In genomic region chr15:100718572-100718971, GRCm38 (mm10) we compare ENCODE assay signal across 13 mouse cellular contexts. TPM values are rescaled to one million over a fixed set of nuclear protein-coding genes. Genes with fewer than 3 reads are reported as not detected.
DNase-seq lines count a peak whose midpoint lies in the region; TF ChIP-seq lines count a peak whose summit lies in the region.
"Had no signal": no experiment of that assay in that cellular context is flagged by ENCODE, and none has a peak within 500 bp of the region (broad histone marks: within the 10 kb centered on the region; RNA-seq: fewer than 3 reads in every experiment).

No protein-coding gene starts in this region.

- WGBS in kidney, adult 2 months, result 84% methylated on average over 11 of the region's 11 CpGs
- 89% methylated on average over 11 of the region's 11 CpGs for WGBS in spleen, adult 2 months

- TF ChIP-seq CTCF in kidney, adult 2 months (conservative IDR thresholded peaks at IDR 0.05; ENCODE audit: insufficient read depth, insufficient read length, low read depth, low read length), result peak; percentile 32; the same call in 1 of the 2 replicates
- TF ChIP-seq CTCF in spleen, adult 2 months (IDR thresholded peaks at IDR 0.05; ENCODE audit: extremely low read depth, insufficient read depth, insufficient read length, insufficient replicate concordance), result peak; percentile 43; the same call in 1 of the 2 replicates

- H3K4me3 ChIP-seq in kidney, adult 2 months (ENCODE audit: insufficient read depth, low read depth, low read length), result no peak overlapping the region
- no peak overlapping the region for H3K4me3 ChIP-seq in spleen, adult 2 months (ENCODE audit: extremely low read depth, insufficient read depth, insufficient read length)
- H3K4me3 ChIP-seq: limb, embryonic 13.5 days had no signal

- DNase-seq in kidney, adult 2 months, result no peak
- DNase-seq in kidney, postnatal 10 days, result no peak
- no peak for DNase-seq in spleen, adult 2 months (ENCODE audit: low read depth in 1 of 2, low spot score in 2 of 2)
- DNase-seq in spleen, postnatal 4 days (ENCODE audit: low spot score in 2 of 2), result no peak
- DNase-seq in ES-CJ7 (ENCODE audit: low read depth, low spot score), result peak; percentile 39
- DNase-seq in naive thymus-derived CD4-positive, alpha-beta T cell, adult 2 months (ENCODE audit: low read depth), result peak; percentile 66
- no peak for DNase-seq in retina, postnatal 1 day
- DNase-seq in kidney, adult 18-20 months, result no peak
- DNase-seq: adrenal gland, adult 8-10 months; cerebellum, adult 11 months; heart, adult 18-20 months; kidney, adult 9 months had no signal

- H3K4me1 ChIP-seq in kidney, adult 2 months (ENCODE audit: control insufficient read depth, insufficient read depth, low read length), result no peaks in the 10 kb centered on the region
- peaks cover 10% of the 10 kb centered on the region; the same call in 1 of the 2 replicates for H3K4me1 ChIP-seq in spleen, adult 2 months (ENCODE audit: control insufficient read depth, insufficient read depth, insufficient read length)
- H3K4me1 ChIP-seq: limb, embryonic 13.5 days had no signal

- H3K36me3 ChIP-seq in kidney, adult 2 months (ENCODE audit: control insufficient read depth, insufficient read depth, low read length), result no peaks in the 10 kb centered on the region
- H3K36me3 ChIP-seq in spleen, adult 2 months (ENCODE audit: control insufficient read depth, insufficient read depth, low read length), result peaks cover 14% of the 10 kb centered on the region
- H3K36me3 ChIP-seq: limb, embryonic 13.5 days had no signal

- TF ChIP-seq POLR2A in kidney, adult 2 months (IDR thresholded peaks at IDR 0.05; ENCODE audit: low read depth, low read length), result no peak
- no peak for TF ChIP-seq POLR2A in spleen, adult 2 months (IDR thresholded peaks at IDR 0.05; ENCODE audit: low read depth, low read length)

- H3K27me3 ChIP-seq in kidney, adult 2 months (replicated peaks; ENCODE audit: control insufficient read depth, insufficient read depth, low read length), result no peaks in the 10 kb centered on the region
- H3K27me3 ChIP-seq in spleen, adult 2 months (ENCODE audit: control insufficient read depth, insufficient read depth, low read length), result no peaks in the 10 kb centered on the region

- no peak overlapping the region for H3K27ac ChIP-seq in kidney, adult 2 months (ENCODE audit: insufficient read depth, low read depth, low read length)
- H3K27ac ChIP-seq in spleen, adult 2 months (ENCODE audit: insufficient read depth, low read length), result no peak overlapping the region
- H3K27ac ChIP-seq: limb, embryonic 13.5 days had no signal

RNA-seq across cellular contexts. Expression of gene Galnt6, which starts 10.6 kb away (rescaled TPM):
- polyA plus RNA-seq in kidney, adult 2 months (2012; rRNA removed), result 0.24 and 1.2 TPM in 2 replicates
- polyA plus RNA-seq in spleen, adult 2 months (2012; rRNA removed), result 13.9 and 16.1 TPM in 2 replicates

RNA-seq across cellular contexts. Expression of gene Cela1, which starts 30.9 kb away (rescaled TPM):
- 418 and 456 TPM in 2 replicates for polyA plus RNA-seq in kidney, adult 2 months (2012; rRNA removed)
- 5,688 and 5,726 TPM in 2 replicates for polyA plus RNA-seq in spleen, adult 2 months (2012; rRNA removed)

RNA-seq across cellular contexts. Expression of gene Slc4a8, which starts 43.0 kb away (rescaled TPM):
- polyA plus RNA-seq in kidney, adult 2 months (2012; rRNA removed), result 5.9 TPM in 2 replicates
- polyA plus RNA-seq in spleen, adult 2 months (2012; rRNA removed), result 11.0 and 13.9 TPM in 2 replicates

RNA-seq across cellular contexts. Expression of gene Bin2, which starts 49.2 kb away (rescaled TPM):
- 1.7 and 4.7 TPM in 2 replicates for polyA plus RNA-seq in kidney, adult 2 months (2012; rRNA removed)
- 101 TPM in 2 replicates for polyA plus RNA-seq in spleen, adult 2 months (2012; rRNA removed)

Comparison
In these comparisons a context has a peak if more than half of its experiments do, and no peak if none do; other contexts are left out.
1. DNase-seq: peak in ES-CJ7 (single experiment) and naive thymus-derived CD4-positive, alpha-beta T cell, adult 2 months (single experiment); none in kidney, adult 2 months (single experiment), kidney, postnatal 10 days (single experiment), spleen, adult 2 months (0 of 2), spleen, postnatal 4 days (0 of 2), retina, postnatal 1 day (single experiment) and kidney, adult 18-20 months (single experiment).
2. RNA of gene Cela1, which starts 30.9 kb away (polyA plus RNA-seq): 5,688 to 5,726 TPM in spleen, adult 2 months; 418 to 456 TPM in kidney, adult 2 months; every median in the first group is over 10 times any median in the second.